Mouse (Mus musculus) midbrain, embryonic 11.5 days (tissue): ENCODE measurements around the gene C1qtnf1. TPM values are rescaled to one million over a fixed set of nuclear protein-coding genes. Genes with fewer than 3 reads are reported as not detected.

ENCODE experiments used
- ATAC-seq: fragments of 200-750 bp; cut with Nextera tagmentation; 2 replicates; pipeline ENCODE4 v1.8.0; 2017; ENCODE audit warnings: moderate TSS enrichment, moderate library complexity; ENCODE audit not compliant: low FRiP score
- DNase-seq: peaks from one replicate; pipeline ENCODE4 v3.0.0; 2015; ENCODE audit warnings: low spot score; ENCODE audit errors: missing footprints
- H3K27ac ChIP-seq: fragments of 300-500 bp; sonication (generic); 2 replicates; pipeline ENCODE4 v1.5.1; 2014; ENCODE audit warnings: low read depth, low read length
- H3K27me3 ChIP-seq: fragments of 300-500 bp; sonication (generic); 2 replicates; pipeline ENCODE4 v1.6.1; 2014; ENCODE audit warnings: mild to moderate bottlenecking, low read length, moderate library complexity, mixed read lengths; ENCODE audit not compliant: control insufficient read depth, insufficient read depth
- H3K36me3 ChIP-seq: fragments of 300-500 bp; sonication (generic); 2 replicates; pipeline ENCODE4 v1.6.1; 2014; ENCODE audit warnings: mild to moderate bottlenecking, low read length, moderate library complexity, mixed read lengths; ENCODE audit not compliant: control insufficient read depth, insufficient read depth
- H3K4me1 ChIP-seq: fragments of 300-500 bp; sonication (generic); 2 replicates; pipeline ENCODE4 v1.6.1; 2014; ENCODE audit warnings: low read length; ENCODE audit not compliant: control insufficient read depth, insufficient read depth
- H3K4me2 ChIP-seq: fragments of 300-500 bp; sonication (generic); 2 replicates; pipeline ENCODE4 v1.6.1; 2014; ENCODE audit warnings: mild to moderate bottlenecking, moderate library complexity
- H3K4me3 ChIP-seq: fragments of 300-500 bp; sonication (generic); 2 replicates; pipeline ENCODE4 v1.5.1; 2014; ENCODE audit warnings: low read depth, low read length
- H3K9ac ChIP-seq: fragments of 300-500 bp; sonication (generic); 2 replicates; pipeline ENCODE4 v1.6.1; 2014; ENCODE audit warnings: low read length
- H3K9me3 ChIP-seq: fragments of 300-500 bp; sonication (generic); 2 replicates; pipeline ENCODE4 v1.6.1; 2016; ENCODE audit warnings: low read length; ENCODE audit not compliant: control insufficient read depth
- WGBS: fragments of 180-500 bp; shearing (Covaris S2); extraction: QIAGEN DNeasy Blood & Tissue Kit; methylation state at CpG from one replicate; pipeline ENCODE4 v1.1.7; 2014; 5-methylcytosine and 5-hydroxymethylcytosine counted together
- polyA plus RNA-seq: library from polyadenylated mRNA; unstranded; fragments of >200 nt; fragmentation: Nextera tagmentation; extraction: Ambion mirVana; gene quantifications from 2 replicates; pipeline ENCODE4 v1.2.1, GENCODE M21; 2014

Gene C1qtnf1
- polyA plus RNA-seq, 1 experiment from 2014 or later: 2.6 TPM

- Histone ChIP-seq H3K36me3 (no peaks in the 10 kb centered on the region), H3K9ac (no peak overlapping the region), H3K4me1 (no peaks in the 10 kb centered on the region), H3K4me3 (no peak overlapping the region), H3K9me3 (no peaks in the 10 kb centered on the region), H3K27ac (no peak overlapping the region), H3K27me3 (no peaks in the 10 kb centered on the region), H3K4me2 (no peak overlapping the region)
- ATAC-seq (no peak), DNase-seq (no peak)
- 86% methylated on average over 4 of the region's 4 CpGs for WGBS
These were observed 26.8 kb upstream of the C1qtnf1 start for GRCm38 (mm10) chr11:118401195-118401594.

GRCm38 (mm10) chr11:118401760-118402280, 26.2 kb upstream of the C1qtnf1 start, which contains the start of gene Lgals3bp:
Lgals3bp (minus strand) TSS chr11:118402092.
- no peak within 1 kb of the TSS for H3K4me3 ChIP-seq
- whole genome bisulfite sequencing: 53% methylated on average over 7 of the region's 7 CpGs
- DNase-seq: no peak
- H3K27ac ChIP-seq: no peak within 1 kb of the TSS
- H3K27me3 ChIP-seq: no peaks in the 10 kb centered on the region
- H3K36me3 ChIP-seq: no peaks in the 10 kb centered on the region; the same call in 1 of the 2 replicates
- H3K9me3 ChIP-seq: no peaks in the 10 kb centered on the region
- H3K9ac ChIP-seq: no peak within 1 kb of the TSS
- no peaks in the 10 kb centered on the region for H3K4me1 ChIP-seq
- no peak for ATAC-seq
- no peak within 1 kb of the TSS for H3K4me2 ChIP-seq

GRCm38 (mm10) chr11:118403183-118403582, 24.8 kb upstream of the C1qtnf1 start:
- no peak for ATAC-seq
- Histone ChIP-seq H3K4me1 (no peaks in the 10 kb centered on the region), H3K9ac (no peak overlapping the region), H3K9me3 (no peaks in the 10 kb centered on the region), H3K4me3 (no peak overlapping the region), H3K36me3 (peaks cover under 1% of the 10 kb centered on the region; the same call in 1 of the 2 replicates), H3K27ac (no peak overlapping the region), H3K4me2 (no peak overlapping the region), H3K27me3 (no peaks in the 10 kb centered on the region)
- 92% methylated on average over 2 of the region's 2 CpGs for WGBS
- no peak for DNase-seq

GRCm38 (mm10) chr11:118403951-118404899, 23.8 kb upstream of the C1qtnf1 start:
- peaks cover 4% of the 10 kb centered on the region for H3K36me3 ChIP-seq
- H3K4me2 ChIP-seq: no peak overlapping the region
- no peaks in the 10 kb centered on the region for H3K27me3 ChIP-seq
- no peaks in the 10 kb centered on the region for H3K4me1 ChIP-seq
- H3K9me3 ChIP-seq: no peaks in the 10 kb centered on the region
- DNase-seq (no peak), ATAC-seq (no peak)
- H3K4me3 ChIP-seq: no peak overlapping the region
- no peak overlapping the region for H3K27ac ChIP-seq
- 66% methylated on average over 6 of the region's 6 CpGs for WGBS
- no peak overlapping the region for H3K9ac ChIP-seq

GRCm38 (mm10) chr11:118405311-118405710, 22.7 kb upstream of the C1qtnf1 start:
- Histone ChIP-seq H3K4me2 (no peak overlapping the region), H3K36me3 (peaks cover 4% of the 10 kb centered on the region), H3K4me3 (no peak overlapping the region), H3K9ac (no peak overlapping the region), H3K27ac (no peak overlapping the region), H3K9me3 (no peaks in the 10 kb centered on the region), H3K27me3 (no peaks in the 10 kb centered on the region), H3K4me1 (no peaks in the 10 kb centered on the region)
- ATAC-seq (no peak), DNase-seq (no peak)
- 93% methylated on average over 8 of the region's 8 CpGs for WGBS

GRCm38 (mm10) chr11:118406521-118406920, 21.5 kb upstream of the C1qtnf1 start:
- no peaks in the 10 kb centered on the region for H3K4me1 ChIP-seq
- H3K9me3 ChIP-seq: no peaks in the 10 kb centered on the region
- no peak overlapping the region for H3K4me3 ChIP-seq
- WGBS: 97% methylated on average over 5 of the region's 5 CpGs
- DNase-seq: no peak
- H3K27me3 ChIP-seq: no peaks in the 10 kb centered on the region
- H3K9ac ChIP-seq: no peak overlapping the region
- H3K4me2 ChIP-seq: no peak overlapping the region
- H3K27ac ChIP-seq: no peak overlapping the region
- no peak for ATAC-seq
- H3K36me3 ChIP-seq: peaks cover 4% of the 10 kb centered on the region

- no peak overlapping the region for H3K9ac ChIP-seq
- no peak overlapping the region for H3K4me3 ChIP-seq
- no peaks in the 10 kb centered on the region for H3K27me3 ChIP-seq
- DNase-seq: no peak
- peaks cover 4% of the 10 kb centered on the region for H3K36me3 ChIP-seq
- H3K9me3 ChIP-seq: no peaks in the 10 kb centered on the region
- H3K4me2 ChIP-seq: no peak overlapping the region
- no peak for ATAC-seq
- WGBS: 87% methylated on average over 23 of the region's 23 CpGs
- no peak overlapping the region for H3K27ac ChIP-seq
- H3K4me1 ChIP-seq: no peaks in the 10 kb centered on the region
These were observed 20.6 kb upstream of the C1qtnf1 start for GRCm38 (mm10) chr11:118407318-118407910.

GRCm38 (mm10) chr11:118408051-118408740, 19.8 kb upstream of the C1qtnf1 start:
- peaks cover 4% of the 10 kb centered on the region for H3K36me3 ChIP-seq
- H3K9me3 ChIP-seq: no peaks in the 10 kb centered on the region
- ATAC-seq (no peak), DNase-seq (no peak)
- H3K4me2 ChIP-seq: no peak overlapping the region
- no peak overlapping the region for H3K4me3 ChIP-seq
- no peak overlapping the region for H3K27ac ChIP-seq
- H3K9ac ChIP-seq: no peak overlapping the region
- 86% methylated on average over 18 of the region's 18 CpGs for WGBS
- no peaks in the 10 kb centered on the region for H3K27me3 ChIP-seq
- H3K4me1 ChIP-seq: no peaks in the 10 kb centered on the region
